Mouse (Mus musculus) erythroid progenitor cell, adult 5-6 weeks (primary cell): ENCODE results near the gene Btbd19. TPM values are rescaled to one million over a fixed set of nuclear protein-coding genes. Genes with fewer than 3 reads are reported as not detected.

Experiments used
- ATAC-seq: replicated peaks from 2 replicates; pipeline ENCODE4 v1.8.0; 2016; ENCODE audit warnings: moderate number of reproducible peaks, mild to moderate bottlenecking, moderate TSS enrichment, inconsistent platforms; ENCODE audit not compliant: poor library complexity, low FRiP score, severe bottlenecking
- total RNA-seq, 2 experiments: library from RNA; stranded (forward) in 1 of 2; stranded (reverse) in 1 of 2; fragments of 150-400 nt in 1 of 2; fragments of 186-747, 209-891 nt in 1 of 2; gene quantifications; 2 replicates each; pipeline versions ENCODE4 v1.2.3 to v1.2.4; 2015 to 2017; ENCODE audit warnings: low replicate concordance in 2 of 2

Gene Btbd19
- total RNA-seq (2015; ENCODE audit: low replicate concordance) (not detected in 2 replicates), total RNA-seq (2017; ENCODE audit: low replicate concordance) (1.2 and 5.1 TPM in 2 replicates)

DNA sequence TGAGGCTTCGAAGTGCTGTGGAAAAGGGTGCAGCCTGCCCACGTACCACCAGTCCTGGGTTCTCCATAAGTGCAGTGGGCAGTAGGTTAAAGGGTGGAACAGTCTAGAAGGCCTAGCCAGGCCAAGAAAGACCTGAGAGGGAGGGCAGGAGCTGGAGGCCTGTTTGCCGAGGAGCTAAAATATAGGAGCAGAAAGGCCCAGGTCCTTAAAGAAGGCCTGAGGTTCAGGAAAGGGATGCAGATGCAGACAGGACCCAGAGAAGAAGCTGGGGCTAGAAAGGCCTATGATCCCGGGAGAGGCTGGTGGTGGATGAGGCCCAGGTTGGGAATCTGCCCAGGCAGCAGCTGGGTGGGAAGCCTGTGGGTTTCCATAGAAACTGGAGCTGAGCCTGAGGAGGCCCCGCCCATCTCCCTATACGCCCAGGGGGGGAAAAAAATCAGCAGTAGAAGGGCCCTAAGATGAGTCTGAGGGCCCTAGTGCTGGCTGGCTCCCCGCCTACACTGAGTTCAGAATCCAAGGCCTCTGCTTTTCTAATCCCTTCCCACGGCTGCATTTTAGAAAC, at the start of gene Btbd19:
Gene Btbd19, minus strand, starts transcription at position 378 of the 562 bp plus-strand sequence.
- ATAC-seq: no peak

DNA sequence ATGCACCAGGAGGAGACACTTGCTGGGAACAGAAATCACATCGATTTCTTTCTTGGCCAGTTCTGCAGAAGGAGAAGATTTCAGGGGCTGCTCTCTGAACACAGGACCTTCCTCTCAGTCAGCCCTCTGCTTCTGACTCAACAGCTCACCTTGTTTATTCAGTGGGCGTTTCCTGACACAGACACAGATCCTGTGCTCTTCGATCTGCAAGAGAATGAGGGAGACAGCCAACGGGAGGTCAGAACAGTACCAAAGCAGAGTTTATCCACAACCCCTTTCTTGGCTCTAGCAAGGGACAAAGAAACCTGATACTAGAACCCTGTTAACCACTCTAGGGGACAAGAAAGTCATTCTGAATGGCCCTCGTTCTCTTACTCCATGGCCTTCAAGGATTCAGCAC, 44.4 kb upstream of the Btbd19 start:
- no peak for ATAC-seq

DNA sequence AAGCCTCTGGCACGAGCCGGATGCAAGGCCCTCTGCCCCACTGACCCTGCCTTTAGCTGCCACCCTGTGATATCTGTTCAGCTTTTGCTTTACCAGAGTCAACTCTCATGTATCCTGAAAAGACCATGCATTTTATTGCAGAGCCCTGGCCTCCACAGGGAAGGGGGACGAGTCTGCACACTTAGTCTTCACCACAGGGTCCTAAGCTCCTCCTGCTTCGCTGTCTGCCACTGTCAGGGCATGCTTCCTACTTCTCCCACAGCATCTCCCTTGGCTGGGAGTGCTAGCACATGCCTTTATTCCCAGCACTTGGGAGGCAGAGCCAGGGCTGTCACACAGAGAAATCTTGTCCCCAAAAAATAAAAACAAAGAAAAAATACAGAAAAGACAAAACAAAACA, 35.7 kb upstream of the Btbd19 start:
- no peak for ATAC-seq

DNA sequence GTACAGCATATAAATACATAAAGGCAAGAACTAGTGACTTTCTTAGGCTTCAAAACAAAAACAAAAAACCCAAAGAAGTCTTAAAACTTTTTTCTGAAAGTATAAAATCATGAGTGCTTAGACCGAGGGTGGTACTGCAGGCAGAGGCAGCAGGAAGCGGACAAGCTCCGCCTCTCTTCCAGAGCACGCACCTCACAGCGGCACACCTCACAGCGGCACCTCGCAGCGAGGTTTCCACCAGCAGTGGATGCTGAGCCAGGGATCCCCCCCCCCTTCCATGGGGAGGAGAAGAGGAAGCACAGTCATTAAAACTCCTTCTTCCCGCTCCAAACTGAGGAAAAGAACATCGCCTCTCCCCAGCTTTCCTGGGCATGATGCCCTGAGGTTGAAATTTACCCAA, 34.1 kb upstream of the Btbd19 start:
- no peak for ATAC-seq

DNA sequence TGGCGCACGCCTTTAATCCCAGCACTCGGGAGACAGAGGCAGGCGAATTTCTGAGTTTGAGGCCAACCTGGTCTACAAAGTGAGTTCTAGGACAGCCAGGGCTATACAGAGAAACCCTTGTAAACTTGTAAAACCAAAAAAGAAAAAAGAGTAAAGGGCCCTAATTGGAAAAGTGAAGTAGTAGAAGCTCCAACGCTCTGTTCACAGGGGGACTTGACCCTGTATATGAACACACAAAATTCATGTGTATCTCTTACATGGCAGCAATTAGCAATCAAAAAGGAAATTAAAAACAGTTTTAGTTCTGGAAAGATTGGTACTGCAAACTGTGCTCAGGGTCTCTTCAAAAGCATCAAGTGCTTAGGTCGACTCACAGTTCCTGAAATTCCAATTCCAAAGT, 30.8 kb upstream of the Btbd19 start:
- no peak for ATAC-seq

DNA sequence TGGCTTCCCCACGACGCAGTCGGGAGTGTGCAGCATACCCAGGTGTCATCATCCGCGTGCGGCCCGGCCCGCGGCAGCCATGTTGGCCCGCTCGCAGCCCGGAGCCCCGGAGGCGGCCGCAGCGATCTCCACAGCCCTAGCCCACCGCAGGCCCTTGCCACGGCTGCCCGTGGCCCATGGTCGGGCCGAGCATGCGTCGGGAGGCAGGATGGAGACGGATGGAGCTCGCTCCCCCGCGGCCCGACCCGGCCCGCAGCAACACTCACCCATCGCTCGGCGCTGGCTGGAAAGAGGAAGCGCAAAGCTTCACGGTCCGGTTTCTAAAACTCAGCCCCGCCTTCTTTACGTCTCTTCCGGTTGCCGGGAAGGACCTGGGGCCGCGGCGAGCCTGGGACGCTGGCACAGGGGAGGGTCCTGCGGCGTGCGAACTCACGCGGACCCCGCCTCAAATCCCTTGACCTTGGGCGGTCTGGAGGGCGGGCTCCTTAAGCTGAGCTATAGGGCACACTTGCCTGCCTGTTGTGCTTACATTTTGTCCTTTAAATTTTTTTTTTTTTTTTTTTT, 30.3 kb upstream of the Btbd19 start, which contains the start of gene Rps8:
Gene Rps8, minus strand, starts transcription at position 452 of the 564 bp plus-strand sequence.
- peak; percentile 93 for ATAC-seq

DNA sequence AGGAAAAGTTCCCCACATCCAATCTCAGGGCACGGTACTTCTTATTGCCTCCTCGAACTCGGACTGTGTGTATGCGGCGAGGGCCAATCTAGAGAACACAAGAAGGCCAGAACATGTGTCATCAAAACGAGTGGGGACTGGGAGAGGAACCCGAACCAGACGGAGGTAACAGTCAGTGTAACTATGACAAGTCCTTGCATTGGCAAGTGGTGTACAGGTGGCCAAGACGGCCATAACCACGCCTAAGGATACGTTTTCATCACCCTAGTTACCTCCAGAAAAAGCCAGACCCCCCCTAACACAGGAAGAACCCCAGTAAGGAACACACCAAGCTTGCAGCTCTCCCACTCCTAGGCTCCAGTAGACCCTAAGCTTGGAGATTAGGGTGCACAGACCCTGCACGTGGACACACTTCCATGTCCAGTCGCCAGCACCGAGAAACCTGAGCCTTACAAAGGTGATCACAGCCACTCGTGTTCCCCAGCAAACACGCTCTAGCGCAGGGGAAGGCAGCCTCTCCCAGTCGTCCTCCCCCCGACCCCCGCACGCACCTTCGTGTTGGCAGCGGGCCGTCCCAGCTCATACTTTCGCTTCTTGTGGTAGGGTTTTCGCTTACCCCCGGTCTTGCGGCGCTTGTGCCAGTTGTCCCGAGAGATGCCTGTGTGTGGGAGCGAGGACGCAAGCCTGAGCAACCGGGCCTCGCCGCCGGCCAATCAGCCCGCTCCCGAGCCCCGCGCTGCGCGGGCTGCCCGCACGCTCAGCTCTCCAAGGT, 29.7 kb upstream of the Btbd19 start:
- 0 out of 2 replicates have a peak, but pooled peaks have one; percentile 26 for ATAC-seq

DNA sequence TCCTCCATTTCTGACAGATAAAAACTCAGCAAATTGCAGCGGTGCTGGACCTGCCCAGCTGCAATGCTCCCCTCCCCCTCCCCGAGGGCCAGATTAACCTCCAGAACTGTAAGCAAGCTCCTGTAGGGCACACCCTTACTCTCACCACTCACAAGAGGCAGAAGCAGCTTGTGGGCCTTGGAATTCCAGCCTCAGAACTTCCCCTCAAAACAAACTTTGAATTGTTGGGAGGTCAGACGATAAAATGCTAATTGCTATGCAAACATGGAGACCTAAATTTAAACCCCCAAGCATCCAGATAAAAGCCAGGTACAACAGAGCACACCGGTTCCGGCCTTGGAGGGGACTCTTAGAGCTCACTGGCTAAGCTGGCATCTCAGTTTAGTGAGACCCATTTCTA, 27.2 kb upstream of the Btbd19 start:
- ATAC-seq: no peak

DNA sequence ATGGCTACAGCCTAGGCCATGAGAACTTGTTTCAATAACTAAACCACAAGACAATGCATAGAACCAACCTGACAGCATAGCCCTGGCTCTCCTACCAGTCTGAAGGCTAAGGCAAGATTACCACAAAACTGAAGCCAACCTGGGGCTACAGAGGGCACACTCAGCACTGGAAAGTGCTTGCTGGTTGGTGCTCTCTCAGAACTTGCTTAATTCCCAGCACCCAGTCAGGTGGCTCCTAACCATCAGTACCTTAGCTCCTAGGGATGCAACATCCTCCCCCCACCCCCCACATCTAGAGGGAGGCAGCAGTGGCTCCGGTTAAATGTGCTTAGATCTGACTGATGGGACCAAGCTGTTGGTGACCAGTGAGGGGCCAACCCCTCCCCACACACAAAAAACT, 25.9 kb upstream of the Btbd19 start:
- no peak for ATAC-seq

DNA sequence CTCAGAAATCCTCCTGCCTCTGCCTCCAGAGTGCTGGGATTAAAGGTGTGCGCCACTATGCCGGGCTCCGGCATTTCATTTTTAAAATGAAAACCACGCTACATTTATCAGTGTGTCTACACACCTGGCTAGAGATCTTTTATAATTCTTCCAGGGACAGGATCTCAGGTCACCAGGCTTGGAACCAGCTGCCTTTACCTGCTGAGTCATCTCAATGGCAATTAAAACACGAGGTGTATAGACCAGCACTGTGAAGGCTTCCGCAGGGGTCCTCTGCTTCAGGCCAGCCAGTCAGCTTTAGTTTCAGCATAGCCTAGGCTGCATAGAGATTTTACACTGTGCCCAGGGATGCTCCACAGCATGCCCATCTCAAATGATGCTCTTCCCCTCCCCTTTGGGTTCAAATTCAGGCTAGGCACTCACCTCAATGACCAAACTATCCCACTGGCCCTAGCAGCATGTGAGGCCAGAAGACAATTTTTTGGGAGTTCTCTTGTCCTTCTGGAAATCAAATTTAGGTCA, 24.7 kb upstream of the Btbd19 start:
- no peak for ATAC-seq

DNA sequence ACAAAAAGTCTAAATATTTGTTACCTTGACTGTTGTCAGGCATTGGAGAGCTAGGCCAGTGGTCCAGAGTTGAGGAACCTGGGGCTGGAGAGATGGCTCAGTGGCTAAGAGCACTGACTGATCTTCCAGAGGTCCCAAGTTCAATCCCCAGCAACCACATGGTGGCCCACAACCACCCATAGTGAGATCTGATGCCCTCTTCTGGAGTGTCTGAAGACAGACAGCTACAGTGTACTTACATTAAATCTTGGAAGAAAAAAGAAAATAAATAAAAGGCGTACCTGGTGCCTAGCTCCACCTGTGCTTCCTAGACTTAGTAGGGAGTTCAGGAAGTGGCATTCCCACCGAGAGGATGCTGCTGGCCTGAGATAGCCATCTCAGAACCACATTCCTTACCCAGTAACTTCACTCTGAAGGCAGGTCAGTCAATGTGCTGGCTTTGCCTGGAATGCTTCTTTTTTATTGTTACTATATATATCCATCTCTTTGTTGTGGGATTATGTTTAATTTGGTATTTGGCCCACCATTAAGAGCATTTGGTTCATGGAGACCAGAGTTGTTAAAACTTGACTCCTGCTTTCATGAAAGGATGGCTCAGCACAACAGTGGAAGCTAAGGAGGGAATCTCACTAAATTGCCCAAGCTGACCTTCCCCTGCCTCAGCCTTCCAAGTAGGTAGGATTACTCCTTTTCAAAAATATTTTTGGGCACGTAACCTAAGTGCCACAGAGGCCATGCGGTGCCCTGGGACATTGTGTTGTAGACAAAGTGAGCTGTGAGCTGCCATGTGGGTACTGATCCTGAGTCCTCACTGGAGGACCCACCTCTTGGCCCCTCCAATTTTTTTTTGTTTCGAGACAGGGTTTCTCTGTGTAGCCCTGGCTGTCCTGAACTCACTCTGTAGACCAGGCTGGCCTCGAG, 24.0 kb upstream of the Btbd19 start:
- no peak for ATAC-seq

DNA sequence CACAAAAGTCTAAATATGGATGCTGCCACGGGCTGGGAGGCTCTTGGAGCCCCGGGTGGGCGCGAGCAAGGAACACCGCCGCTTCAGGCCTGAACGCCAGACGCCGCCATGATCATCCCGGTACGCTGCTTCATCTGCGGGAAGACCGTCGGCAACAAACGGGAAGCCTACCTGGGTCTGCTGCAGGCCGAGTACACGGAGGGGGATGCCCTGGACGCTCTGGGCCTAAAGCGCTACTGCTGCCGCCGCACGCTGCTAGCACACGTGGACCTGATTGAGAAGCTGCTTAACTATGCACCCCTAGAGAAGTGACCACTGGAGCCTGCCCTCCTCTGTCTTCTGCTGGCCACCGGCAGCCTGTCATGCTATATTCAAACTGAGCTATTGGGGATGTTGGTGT, 23.3 kb upstream of the Btbd19 start:
- ATAC-seq: no peak

DNA sequence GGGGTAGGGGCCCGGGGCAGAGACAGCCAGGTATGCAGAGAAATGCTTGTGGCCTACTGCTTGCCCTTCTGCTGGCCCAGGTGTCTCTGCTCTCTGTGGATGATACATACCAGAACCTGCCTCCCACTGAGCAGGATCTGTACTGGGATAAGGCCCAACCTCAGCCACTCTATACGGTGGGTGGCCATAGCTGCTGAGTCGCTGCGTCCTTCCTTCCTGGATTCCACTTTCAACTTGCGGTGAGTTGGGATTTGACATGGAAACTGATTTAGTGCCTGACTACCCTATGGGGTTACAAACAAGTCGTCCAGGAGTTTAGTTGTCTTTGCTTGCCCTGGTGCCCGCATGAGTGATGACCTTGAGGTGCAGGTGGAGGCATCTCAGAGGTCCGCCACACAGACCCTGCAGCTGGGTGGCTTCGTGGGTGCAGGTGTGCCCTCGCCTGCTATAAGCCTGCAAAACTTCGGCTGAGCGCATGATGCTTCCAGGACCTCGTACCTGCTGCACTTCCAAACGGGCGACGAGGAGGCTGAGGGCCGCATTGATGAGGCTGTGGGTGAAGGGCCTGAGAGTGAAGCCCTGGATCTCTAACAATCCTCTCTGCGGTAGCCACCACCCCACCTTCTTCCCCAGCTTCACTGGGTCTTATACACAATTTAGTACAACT, 22.7 kb upstream of the Btbd19 start:
- ATAC-seq: no peak

DNA sequence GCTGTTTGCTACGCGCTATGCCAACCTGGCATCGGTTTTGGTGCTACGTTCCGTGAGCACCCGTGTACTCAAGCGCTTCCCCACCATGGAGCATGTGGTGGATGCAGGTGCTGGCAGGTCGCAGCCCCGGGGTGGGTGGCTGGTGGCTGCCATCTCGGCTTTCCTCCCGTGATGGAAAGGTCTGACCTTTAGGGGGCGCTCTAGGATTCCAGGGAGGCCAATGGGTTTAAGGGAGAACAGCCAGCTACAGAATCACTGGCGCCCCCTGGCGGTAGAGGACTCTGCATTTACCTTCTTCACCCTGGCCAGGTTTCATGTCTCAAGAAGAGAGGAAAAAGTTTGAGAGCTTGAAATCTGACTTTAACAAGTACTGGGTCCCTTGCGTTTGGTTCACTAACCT, 20.7 kb upstream of the Btbd19 start:
- ATAC-seq: peak; percentile 78

DNA sequence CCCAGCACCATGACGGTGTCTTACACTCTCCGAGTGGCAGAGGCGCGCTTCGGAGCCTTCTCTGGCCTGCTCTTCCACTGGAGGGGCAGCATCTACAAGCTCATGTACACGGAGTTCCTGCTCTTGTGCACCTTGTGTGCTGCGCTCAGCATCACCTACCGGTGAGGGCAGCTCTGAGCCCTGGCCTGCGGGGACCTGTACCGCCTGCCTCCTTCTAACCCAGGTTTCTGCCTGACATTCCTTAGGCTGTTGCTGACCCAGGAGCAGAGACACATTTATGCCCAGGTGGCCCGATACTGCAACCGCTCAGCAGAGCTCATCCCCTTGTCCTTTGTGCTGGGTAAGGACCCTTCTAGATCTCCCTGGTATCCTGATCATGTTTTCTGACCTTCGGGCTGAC, 19.7 kb upstream of the Btbd19 start:
- no peak for ATAC-seq

DNA sequence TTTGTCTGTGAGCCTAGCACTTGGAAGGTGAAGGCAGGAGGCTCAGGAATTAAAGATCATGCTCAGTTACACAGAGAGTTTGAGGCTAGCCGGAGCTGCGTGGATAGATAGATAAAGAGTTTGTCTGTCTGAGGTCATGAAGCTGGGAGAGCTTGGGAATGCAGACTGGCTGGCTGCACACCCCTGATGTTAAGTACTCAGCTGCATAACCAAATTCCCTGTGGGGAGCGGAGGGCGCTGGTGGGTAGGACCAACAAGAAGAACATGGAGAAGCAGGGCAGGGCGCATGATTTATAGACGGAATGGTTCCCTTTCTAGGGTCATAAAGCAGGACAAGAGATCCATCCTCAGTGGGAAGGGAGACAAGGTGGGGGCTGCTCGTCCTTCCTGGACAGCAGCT, 17.5 kb upstream of the Btbd19 start:
- ATAC-seq: no peak

DNA sequence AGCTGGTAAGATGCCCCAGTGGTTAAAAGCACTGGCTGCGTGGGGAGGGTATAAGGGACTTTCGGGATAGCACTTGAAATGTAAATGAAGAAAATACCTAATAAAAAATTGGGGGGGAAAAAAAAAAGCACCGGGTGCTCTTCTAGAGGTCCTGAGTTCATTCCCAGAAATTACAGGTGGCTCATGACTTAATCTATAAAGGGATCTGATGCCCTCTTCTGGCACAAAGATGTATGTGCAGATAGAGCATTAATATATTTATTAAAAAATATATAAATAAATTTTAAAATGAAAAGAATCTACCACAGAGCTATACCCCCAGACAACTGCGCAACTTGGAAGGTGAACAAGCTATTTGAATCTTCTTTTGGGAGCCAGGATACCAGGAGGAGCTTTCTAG, 15.1 kb upstream of the Btbd19 start:
- ATAC-seq: no peak

DNA sequence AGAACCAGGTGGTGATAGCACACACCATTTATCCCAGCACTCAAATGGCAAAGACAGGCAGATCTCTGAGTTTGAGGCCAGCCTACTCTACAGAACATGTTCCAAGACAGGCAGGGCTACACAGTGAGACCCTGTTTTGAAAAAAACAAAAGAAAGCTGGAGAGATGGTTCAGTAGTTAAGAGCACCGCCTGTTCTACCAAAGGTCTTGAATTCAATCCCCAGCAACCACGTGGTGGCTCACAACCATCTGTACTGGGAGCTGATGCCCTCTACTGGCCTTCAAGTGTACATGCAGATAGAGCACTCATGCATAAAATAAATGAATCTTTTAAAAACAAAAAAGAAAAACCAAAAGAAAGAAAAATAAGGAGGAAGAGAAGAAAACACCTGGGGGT, 13.7 kb upstream of the Btbd19 start:
- peak; percentile 69 for ATAC-seq
